Mouse (Mus musculus) liver, postnatal 0 days (tissue): ENCODE results near the gene Utp15.

Experiments used
- CTCF ChIP-seq: sonication (generic); IDR thresholded peaks from 2 replicates; pipeline ENCODE4 v1.5.1; 2016; ENCODE audit warnings: antibody characterized with exemption, low read depth
- EP300 ChIP-seq: IDR thresholded peaks from 2 replicates; pipeline ENCODE4 v1.6.1; 2016; ENCODE audit warnings: antibody characterized with exemption, low read depth, mild to moderate bottlenecking

GRCm38 (mm10) chr13:98297883-98298482 lies 35.1 kb upstream of the Utp15 start:
- peak; percentile 36 for TF ChIP-seq CTCF
- TF ChIP-seq EP300: no peak
